Mouse (Mus musculus): ENCODE results near the gene Gm20521. TPM values are rescaled to one million over a fixed set of nuclear protein-coding genes. Genes with fewer than 3 reads are reported as not detected.

Gene Gm20521
- polyA plus RNA-seq, 1 experiment from 2014 or later = 0.98 TPM

DNA sequence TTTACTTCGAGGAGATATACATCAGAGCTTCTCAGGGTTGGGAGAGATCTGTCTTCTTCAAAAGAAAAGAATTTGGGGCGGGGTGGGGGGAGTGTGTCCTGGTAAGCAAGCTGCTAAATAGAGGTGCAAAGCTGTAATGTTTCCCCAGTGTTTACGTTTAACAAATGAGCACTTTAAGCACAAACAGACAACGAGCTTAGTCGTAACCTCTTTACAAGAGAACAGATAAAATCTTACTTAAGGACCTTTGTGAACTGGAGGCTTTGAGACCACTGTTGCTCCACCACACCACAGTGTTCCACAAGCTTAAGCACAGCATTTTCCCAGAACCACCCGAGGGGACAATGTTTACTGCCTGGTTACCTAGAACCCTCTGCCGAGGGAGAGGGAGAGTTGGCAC is 44.1 kb downstream of the Gm20521 start:
- Histone ChIP-seq H3K9ac (replicated peaks; ENCODE audit: low read depth) (peak overlapping the region; percentile 37; the same call in 1 of the 2 replicates), H3K4me3 (ENCODE audit: low read depth, low read length) (peak overlapping the region; percentile 52; the same call in 1 of the 2 replicates), H3K27ac (ENCODE audit: low read length) (0 out of 2 replicates have a peak overlapping the region, but pooled peaks have one; percentile 72), H3K27me3 (replicated peaks; ENCODE audit: insufficient read depth, low read length) (0 out of 2 replicates have a peak, but pooled peaks cover 5% of the 10 kb centered on the region), H3K4me1 (ENCODE audit: insufficient read depth, low read depth, low read length) (no peaks in the 10 kb centered on the region; the same call in 1 of the 2 replicates), H3K9me3 (ENCODE audit: low read length) (no peaks in the 10 kb centered on the region), H3K4me2 (replicated peaks; ENCODE audit: low read depth, low read length) (peak overlapping the region; percentile 90), H3K36me3 (ENCODE audit: insufficient read depth, low read length) (no peaks in the 10 kb centered on the region)
- DNase-seq (ENCODE audit: low spot score) (peak; percentile 22), ATAC-seq (no peak)
- WGBS = 22% methylated on average over 7 of the region's 7 CpGs
- TF ChIP-seq EP300 (IDR thresholded peaks at IDR 0.05) (no peak), CTCF (IDR thresholded peaks at IDR 0.05) (no peak)

- DNase-seq (ENCODE audit: low spot score) (no peak), ATAC-seq (no peak)
- no peaks in the 10 kb centered on the region for H3K36me3 ChIP-seq (ENCODE audit: insufficient read depth, low read length)
- H3K9me3 ChIP-seq (ENCODE audit: low read length) = no peaks in the 10 kb centered on the region
- 0 out of 2 replicates have a peak, but pooled peaks cover 3% of the 10 kb centered on the region for H3K27me3 ChIP-seq (replicated peaks; ENCODE audit: insufficient read depth, low read length)
- H3K27ac ChIP-seq (ENCODE audit: low read length) = no peak overlapping the region
- H3K4me2 ChIP-seq (replicated peaks; ENCODE audit: low read depth, low read length) = no peak overlapping the region
- H3K4me3 ChIP-seq (ENCODE audit: low read depth, low read length) = no peak overlapping the region
- 61% methylated on average over 5 of the region's 5 CpGs for WGBS
- no peaks in the 10 kb centered on the region; the same call in 1 of the 2 replicates for H3K4me1 ChIP-seq (ENCODE audit: insufficient read depth, low read depth, low read length)
- TF ChIP-seq CTCF (IDR thresholded peaks at IDR 0.05) (no peak), EP300 (IDR thresholded peaks at IDR 0.05) (no peak)
- no peak overlapping the region for H3K9ac ChIP-seq (replicated peaks; ENCODE audit: low read depth)
Measured at GRCm38 (mm10) chr14:54929801-54930200, 46.6 kb downstream of the Gm20521 start.

- WGBS = 15% methylated on average over 2 of the region's 2 CpGs
- H3K4me1 ChIP-seq (ENCODE audit: insufficient read depth, low read depth, low read length) = no peaks in the 10 kb centered on the region
- DNase-seq (ENCODE audit: low spot score) (no peak), ATAC-seq (no peak)
- no peak overlapping the region for H3K4me3 ChIP-seq (ENCODE audit: low read depth, low read length)
- TF ChIP-seq EP300 (IDR thresholded peaks at IDR 0.05) (no peak), CTCF (IDR thresholded peaks at IDR 0.05) (no peak)
- H3K27me3 ChIP-seq (replicated peaks; ENCODE audit: insufficient read depth, low read length) = no peaks in the 10 kb centered on the region
- H3K36me3 ChIP-seq (ENCODE audit: insufficient read depth, low read length) = no peaks in the 10 kb centered on the region
- H3K27ac ChIP-seq (ENCODE audit: low read length) = no peak overlapping the region
- H3K9ac ChIP-seq (replicated peaks; ENCODE audit: low read depth) = no peak overlapping the region
- no peak overlapping the region for H3K4me2 ChIP-seq (replicated peaks; ENCODE audit: low read depth, low read length)
- H3K9me3 ChIP-seq (ENCODE audit: low read length) = no peaks in the 10 kb centered on the region
Measured at GRCm38 (mm10) chr14:54930431-54930830, 47.2 kb downstream of the Gm20521 start.

DNA sequence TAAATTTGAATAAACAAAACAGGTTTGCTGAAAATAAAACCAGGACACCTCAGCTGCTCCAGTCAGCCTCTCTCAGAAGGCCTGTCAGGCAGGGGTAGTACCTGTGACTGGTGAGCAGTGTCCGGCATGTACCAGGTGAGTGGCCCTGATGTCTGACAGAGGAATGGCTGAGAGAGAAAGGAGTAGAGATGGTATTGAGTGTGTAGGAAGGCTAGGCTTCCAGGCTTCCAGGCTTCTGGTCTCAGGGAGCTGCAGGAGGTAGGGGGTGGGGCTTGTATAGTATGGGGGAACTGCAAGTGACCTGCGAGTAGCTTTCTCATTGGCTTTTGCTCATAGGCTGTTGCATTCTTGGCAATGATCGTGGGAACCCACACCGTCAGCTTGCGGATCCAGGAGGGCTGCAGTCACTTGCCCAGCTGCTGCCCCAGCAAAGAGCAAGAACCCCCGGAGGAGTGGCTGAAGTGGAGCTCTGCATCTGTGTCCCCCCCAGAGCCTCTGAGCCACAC is 49.5 kb downstream of the Gm20521 start, which contains the start of gene Il25:
Il25 (plus strand) TSS at position 51 of the 506 bp plus-strand sequence.
- TF ChIP-seq EP300 (IDR thresholded peaks at IDR 0.05) = no peak
- TF ChIP-seq CTCF (IDR thresholded peaks at IDR 0.05) = no peak
- H3K27ac ChIP-seq (ENCODE audit: low read length) = no peak within 1 kb of the TSS
- no peaks in the 10 kb centered on the region for H3K9me3 ChIP-seq (ENCODE audit: low read length)
- H3K27me3 ChIP-seq (replicated peaks; ENCODE audit: insufficient read depth, low read length) = no peaks in the 10 kb centered on the region
- no peaks in the 10 kb centered on the region for H3K4me1 ChIP-seq (ENCODE audit: insufficient read depth, low read depth, low read length)
- no peaks in the 10 kb centered on the region for H3K36me3 ChIP-seq (ENCODE audit: insufficient read depth, low read length)
- ATAC-seq = no peak
- 27% methylated on average over 6 of the region's 6 CpGs for WGBS
- H3K4me3 ChIP-seq (ENCODE audit: low read depth, low read length) = no peak within 1 kb of the TSS
- no peak for DNase-seq (ENCODE audit: low spot score)
- no peak within 1 kb of the TSS for H3K4me2 ChIP-seq (replicated peaks; ENCODE audit: low read depth, low read length)
- H3K9ac ChIP-seq (replicated peaks; ENCODE audit: low read depth) = no peak within 1 kb of the TSS

DNA sequence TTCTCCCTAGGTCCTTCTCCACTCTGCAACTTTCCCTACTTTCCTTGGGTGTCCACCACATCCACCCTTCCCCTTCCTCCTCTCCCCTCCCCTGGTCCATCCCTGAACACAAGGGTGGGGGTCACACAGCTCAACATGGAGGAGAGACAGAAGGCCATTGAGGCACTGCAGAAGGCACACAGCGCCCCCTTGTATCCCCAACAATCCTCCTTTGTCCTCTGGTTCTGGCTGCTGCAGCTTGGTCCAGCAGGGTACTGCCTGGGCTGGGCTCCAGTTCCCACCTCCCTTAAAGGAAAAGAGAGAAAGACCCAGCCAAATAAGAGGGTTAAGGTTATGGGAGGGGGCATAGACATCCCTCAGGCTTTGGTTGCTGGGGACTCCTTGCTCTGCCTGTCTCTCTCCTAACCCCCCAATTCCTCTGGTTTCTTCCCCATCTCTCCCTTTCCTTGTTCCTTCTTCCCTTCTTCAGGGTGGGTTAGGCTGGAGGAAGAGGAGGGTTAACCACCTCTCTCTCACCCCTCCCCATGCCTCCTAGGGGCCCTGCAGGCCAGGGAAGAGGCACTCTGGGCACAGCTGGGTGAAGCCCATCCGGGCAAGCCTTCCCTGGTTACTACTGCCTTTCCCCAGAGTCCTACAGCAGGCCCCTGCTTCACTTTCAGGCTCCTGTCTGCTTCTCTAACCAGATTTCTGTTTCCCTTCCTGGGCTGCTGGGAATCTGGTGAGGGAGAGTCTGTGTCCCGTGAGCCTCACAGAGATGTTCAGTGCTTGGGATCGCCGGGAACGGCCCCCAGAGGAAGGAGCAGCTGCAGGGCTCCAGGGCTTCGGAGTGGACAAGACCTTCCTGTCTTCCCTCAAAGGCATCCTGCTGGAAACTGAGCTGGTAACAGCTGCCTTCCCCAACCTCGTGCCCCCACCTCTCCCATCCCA is 52.9 kb downstream of the Gm20521 start, which contains the start of gene Cmtm5:
Cmtm5 (plus strand) TSS at position 358 of the 927 bp plus-strand sequence.
- ATAC-seq = no peak

GRCm38 (mm10) chr14:54936831-54937160 is 53.6 kb downstream of the Gm20521 start:
- TF ChIP-seq EP300 (IDR thresholded peaks at IDR 0.05) = no peak
- TF ChIP-seq CTCF (IDR thresholded peaks at IDR 0.05) = no peak
- DNase-seq (ENCODE audit: low spot score) = no peak
- H3K27ac ChIP-seq (ENCODE audit: low read length) = no peak overlapping the region
- no peaks in the 10 kb centered on the region for H3K9me3 ChIP-seq (ENCODE audit: low read length)
- no peaks in the 10 kb centered on the region for H3K4me1 ChIP-seq (ENCODE audit: insufficient read depth, low read depth, low read length)
- no peaks in the 10 kb centered on the region for H3K36me3 ChIP-seq (ENCODE audit: insufficient read depth, low read length)
- no peak for ATAC-seq
- 47% methylated on average over 6 of the region's 6 CpGs for WGBS
- no peak overlapping the region for H3K4me3 ChIP-seq (ENCODE audit: low read depth, low read length)
- H3K9ac ChIP-seq (replicated peaks; ENCODE audit: low read depth) = no peak overlapping the region
- no peak overlapping the region for H3K4me2 ChIP-seq (replicated peaks; ENCODE audit: low read depth, low read length)
- H3K27me3 ChIP-seq (replicated peaks; ENCODE audit: insufficient read depth, low read length) = no peaks in the 10 kb centered on the region

More for the DNA sequence above, 52.9 kb downstream of the Gm20521 start, which contains the start of gene Cmtm5:
- H3K27ac ChIP-seq (ENCODE audit: low read length) = no peak within 1 kb of the TSS
- no peak for DNase-seq (ENCODE audit: low spot score)
- no peak within 1 kb of the TSS for H3K4me3 ChIP-seq (ENCODE audit: low read depth, low read length)
- 30% methylated on average over 8 of the region's 8 CpGs for WGBS
- H3K27me3 ChIP-seq (replicated peaks; ENCODE audit: insufficient read depth, low read length) = no peaks in the 10 kb centered on the region
- TF ChIP-seq EP300 (IDR thresholded peaks at IDR 0.05) (no peak), CTCF (IDR thresholded peaks at IDR 0.05) (0 out of 2 replicates have a peak, but pooled peaks have one; percentile 12)
- no peaks in the 10 kb centered on the region for H3K4me1 ChIP-seq (ENCODE audit: insufficient read depth, low read depth, low read length)
- H3K4me2 ChIP-seq (replicated peaks; ENCODE audit: low read depth, low read length) = no peak within 1 kb of the TSS
- H3K9ac ChIP-seq (replicated peaks; ENCODE audit: low read depth) = no peak within 1 kb of the TSS
- no peaks in the 10 kb centered on the region for H3K9me3 ChIP-seq (ENCODE audit: low read length)
- no peaks in the 10 kb centered on the region for H3K36me3 ChIP-seq (ENCODE audit: insufficient read depth, low read length)

Data from lung, postnatal 0 days (tissue).